Mouse (Mus musculus): ENCODE results near the gene Dmwd.

The Dmwd gene

GRCm38 (mm10) chr7:19094826-19095750 lies 19.1 kb downstream of the Dmwd start:
- POLR2A ChIA-PET: interaction anchor here in 2 of 4 experiments (0.8 to 18.1 kb wide), 24 partner anchors 9 to 534 kb away, joined by 3 to 172 read pairs (median 5); partner anchors contain the start of genes Dmpk (in 2 of the 2), Dmwd (in 2 of the 2), Fbxo46 (in 2 of the 2) and Gm4969 (in 2 of the 2)
- CTCF ChIA-PET: interaction anchor here in 3 of 4 experiments (0.8 to 15.2 kb wide), 8 partner anchors 19 to 91 kb away, joined by 3 to 356 read pairs (median 12); partner anchors contain the start of genes Dmwd (in 3 of the 3), Foxa3 (in 1 of the 3) and Irf2bp1 (in 1 of the 3)

GRCm38 (mm10) chr7:19095751-19096110 lies 19.7 kb downstream of the Dmwd start:
- CTCF ChIA-PET: interaction anchor here in 2 of 4 experiments (0.8 to 15.2 kb wide), 5 partner anchors 19 to 42 kb away, joined by 3 to 356 read pairs (median 3); partner anchors contain the start of gene Dmwd (in 1 of the 2)
- POLR2A ChIA-PET: interaction anchor here in 3 of 4 experiments (0.5 to 18.1 kb wide), 16 partner anchors 12 to 228 kb away, joined by 3 to 172 read pairs (median 4); partner anchors contain the start of genes Fbxo46 (in 2 of the 3), Gm4969 (in 2 of the 3), Dmpk (in 1 of the 3) and Dmwd (in 1 of the 3)

- POLR2A ChIA-PET: interaction anchor here in 3 of 4 experiments (0.5 to 18.1 kb wide), 15 partner anchors 12 to 227 kb away, joined by 3 to 172 read pairs (median 4); partner anchors contain the start of genes Fbxo46 (in 2 of the 3), Gm4969 (in 2 of the 3), Dmpk (in 1 of the 3) and Dmwd (in 1 of the 3)
- CTCF ChIA-PET: interaction anchor here in 2 of 4 experiments (0.9 to 15.2 kb wide), 4 partner anchors 18 to 43 kb away, joined by 3 to 356 read pairs (median 4); partner anchors contain the start of gene Dmwd (in 1 of the 2)
These were observed 20.5 kb downstream of the Dmwd start for GRCm38 (mm10) chr7:19096421-19096976.

GRCm38 (mm10) chr7:19097217-19097616 lies 21.2 kb downstream of the Dmwd start:
- CTCF ChIA-PET: interaction anchor here in 1 of 4 experiments (15.2 kb wide), 1 partner anchor 24 kb away, joined by 356 read pairs; the partner anchor contains the start of gene Dmwd
- POLR2A ChIA-PET: interaction anchor here in 2 of 4 experiments (0.6 to 18.1 kb wide), 5 partner anchors 17 to 371 kb away, joined by 3 to 172 read pairs (median 3); partner anchors contain the start of genes Dmwd (in 1 of the 2), Fbxo46 (in 1 of the 2) and Gm4969 (in 1 of the 2)

GRCm38 (mm10) chr7:19097863-19098262 lies 21.8 kb downstream of the Dmwd start:
- ChIA-PET CTCF (interaction anchor here in 2 of 4 experiments (0.6 to 15.2 kb wide), 3 partner anchors 17 to 617 kb away, joined by 3 to 356 read pairs (median 5); partner anchors contain the start of gene Dmwd (in 1 of the 2)), POLR2A (interaction anchor here in 2 of 4 experiments (1.2 to 18.1 kb wide), 3 partner anchors 18 to 21 kb away, joined by 3 to 172 read pairs (median 26); partner anchors contain the start of genes Dmwd (in 1 of the 2), Fbxo46 (in 1 of the 2) and Gm4969 (in 1 of the 2))

- ChIA-PET CTCF (interaction anchor here in 2 of 4 experiments (0.9 to 2.1 kb wide), 3 partner anchors 10 to 26 kb away, joined by 4 to 5 read pairs (median 5); no protein-coding TSS in a partner anchor), POLR2A (interaction anchor here in 3 of 4 experiments (0.5 to 18.1 kb wide), 5 partner anchors 13 to 542 kb away, joined by 3 to 172 read pairs (median 3); partner anchors contain the start of genes Dmwd (in 1 of the 3) and Fbxo46 (in 1 of the 3))
These were observed 22.8 kb downstream of the Dmwd start for GRCm38 (mm10) chr7:19098811-19099210.

GRCm38 (mm10) chr7:19100290-19100689 lies 24.3 kb downstream of the Dmwd start:
- POLR2A ChIA-PET: interaction anchor here in 1 of 4 experiments (0.5 to 18.1 kb wide), 3 partner anchors 11 to 36 kb away, joined by 3 to 172 read pairs (median 3); partner anchors contain the start of gene Dmwd
- CTCF ChIA-PET: no interaction called here

GRCm38 (mm10) chr7:19103741-19104140 lies 27.7 kb downstream of the Dmwd start:
- ChIA-PET CTCF (interaction anchor here in 1 of 4 experiments (2.9 kb wide), 1 partner anchor 11 kb away, joined by 8 read pairs; no protein-coding TSS in a partner anchor), POLR2A (interaction anchor here in 1 of 4 experiments (1.1 kb wide), 1 partner anchor 11 kb away, joined by 3 read pairs; no protein-coding TSS in a partner anchor)

- ChIA-PET CTCF (interaction anchor here in 2 of 4 experiments (0.7 to 2.9 kb wide), 2 partner anchors 11 to 13 kb away, joined by 3 to 8 read pairs; partner anchors contain the start of gene Gm4969 (in 1 of the 2)), POLR2A (interaction anchor here in 1 of 4 experiments (1.1 kb wide), 1 partner anchor 10 kb away, joined by 3 read pairs; no protein-coding TSS in a partner anchor)
These were observed 28.5 kb downstream of the Dmwd start for GRCm38 (mm10) chr7:19104486-19104885.

GRCm38 (mm10) chr7:19107436-19107835 lies 31.4 kb downstream of the Dmwd start:
- ChIA-PET CTCF (interaction anchor here in 1 of 4 experiments (0.8 to 1.4 kb wide), 2 partner anchors 14 to 37 kb away, joined by 5 read pairs; partner anchors contain the start of gene Six5), POLR2A (interaction anchor here in 2 of 4 experiments (2.4 to 2.8 kb wide), 2 partner anchors 14 kb away, joined by 6 to 8 read pairs; partner anchors contain the start of gene Six5 (in 1 of the 2))

- ChIA-PET CTCF (interaction anchor here in 1 of 4 experiments (1.7 kb wide), 1 partner anchor 17 kb away, joined by 5 read pairs; no protein-coding TSS in a partner anchor), POLR2A (interaction anchor here in 1 of 4 experiments (1.2 to 2.8 kb wide), 2 partner anchors 8 to 16 kb away, joined by 3 to 8 read pairs; partner anchors contain the start of genes Gm4969 and Six5)
These were observed 33.5 kb downstream of the Dmwd start for GRCm38 (mm10) chr7:19109565-19109964.

GRCm38 (mm10) chr7:19118028-19118771 lies 42.2 kb downstream of the Dmwd start, which contains the start of gene Gm4969:
Gene Gm4969 (minus strand): TSS chr7:19118368.
- CTCF ChIA-PET: interaction anchor here (0.6 to 4.2 kb wide), 19 partner anchors 10 to 226 kb away, joined by 3 to 31 read pairs (median 4); partner anchors contain the start of genes Dmwd (in 1 of the 4), Eml2 (in 1 of the 4), Qpctl (in 1 of the 4) and Rsph6a (in 1 of the 4)
- POLR2A ChIA-PET: interaction anchor here in 3 of 4 experiments (0.5 to 4.3 kb wide), 13 partner anchors 9 to 443 kb away, joined by 3 to 64 read pairs (median 3); partner anchors contain the start of genes Six5 (in 2 of the 3) and Gipr (in 1 of the 3)

GRCm38 (mm10) chr7:19119083-19119482 lies 43.1 kb downstream of the Dmwd start:
- POLR2A ChIA-PET: interaction anchor here in 3 of 4 experiments (0.9 to 4.3 kb wide), 33 partner anchors 11 to 241 kb away, joined by 3 to 64 read pairs (median 4); partner anchors contain the start of genes Six5 (in 3 of the 3), Cd3eap (in 1 of the 3), Dmpk (in 1 of the 3) and Eml2 (in 1 of the 3)
- CTCF ChIA-PET: interaction anchor here in 3 of 4 experiments (0.9 to 4.2 kb wide), 14 partner anchors 9 to 116 kb away, joined by 3 to 31 read pairs (median 5); partner anchors contain the start of genes Dmwd (in 1 of the 3), Eml2 (in 1 of the 3), Irf2bp1 (in 1 of the 3) and Qpctl (in 1 of the 3)

GRCm38 (mm10) chr7:19119631-19120429 lies 43.8 kb downstream of the Dmwd start, which contains the start of gene Fbxo46:
Gene Fbxo46 (plus strand): TSS chr7:19119859.
- ChIA-PET CTCF (interaction anchor here (0.5 to 4.2 kb wide), 23 partner anchors 9 to 1106 kb away, joined by 3 to 31 read pairs (median 4); partner anchors contain the start of genes Foxa3 (in 2 of the 4), Eml2 (in 1 of the 4), Irf2bp1 (in 1 of the 4) and Qpctl (in 1 of the 4)), POLR2A (interaction anchor here (0.6 to 4.3 kb wide), 43 partner anchors 10 to 509 kb away, joined by 3 to 64 read pairs (median 4); partner anchors contain the start of genes Six5 (in 3 of the 4), Gipr (in 2 of the 4), Rsph6a (in 2 of the 4) and Cd3eap (in 1 of the 4))
